ENCODE assay signal across 8 mouse cellular contexts in genomic region chr1:118275139-118275538, GRCm38 (mm10).
A peak's percentile ranks its signal among the peaks of the same experiment; 100 is the strongest.
DNase-seq lines count a peak whose midpoint lies in the region.

No protein-coding gene starts in this region.

- peak; percentile 41 to 52 for DNase-seq in cerebellum, postnatal 10 days
- DNase-seq in cerebellum, postnatal 36 days = no peak
- DNase-seq in right cerebral cortex, adult 18-20 months = peak; percentile 16
- DNase-seq in right cerebral cortex, postnatal 14 days = no peak
- DNase-seq in lung, postnatal 10 days = peak; percentile 18
- DNase-seq in B cell, adult 2 months = no peak
- DNase-seq in frontal cortex, postnatal 10 days (ENCODE audit: low spot score in 2 of 2) = no peak
- DNase-seq in cerebellum, adult 18-20 months = no peak

Comparison
In these comparisons a context has a peak if more than half of its experiments do, and no peak if none do; other contexts are left out.
1. DNase-seq: peak in cerebellum, postnatal 10 days (2 of 2), right cerebral cortex, adult 18-20 months (single experiment) and lung, postnatal 10 days (single experiment); none in cerebellum, postnatal 36 days (0 of 2), right cerebral cortex, postnatal 14 days (single experiment), B cell, adult 2 months (0 of 2), frontal cortex, postnatal 10 days (0 of 2) and cerebellum, adult 18-20 months (0 of 2).